Mouse (Mus musculus) urinary bladder, postnatal 10 days (tissue): ENCODE data around the gene Copz2.
"Not testable (repeated sequence)": the region's sequence is repeated elsewhere in the genome, so short reads cannot be mapped to it uniquely, and the experiment has no call there.

ENCODE experiments used
- DNase-seq: peaks from one replicate; pipeline ENCODE4 v3.0.0; 2022; ENCODE audit warnings: low spot score

Copz2 gene

GRCm38 (mm10) chr11:96828881-96829280 is 20.8 kb upstream of the Copz2 start:
- DNase-seq: no peak

GRCm38 (mm10) chr11:96829403-96829812 is 20.3 kb upstream of the Copz2 start:
- peak; percentile 61 for DNase-seq

DNA sequence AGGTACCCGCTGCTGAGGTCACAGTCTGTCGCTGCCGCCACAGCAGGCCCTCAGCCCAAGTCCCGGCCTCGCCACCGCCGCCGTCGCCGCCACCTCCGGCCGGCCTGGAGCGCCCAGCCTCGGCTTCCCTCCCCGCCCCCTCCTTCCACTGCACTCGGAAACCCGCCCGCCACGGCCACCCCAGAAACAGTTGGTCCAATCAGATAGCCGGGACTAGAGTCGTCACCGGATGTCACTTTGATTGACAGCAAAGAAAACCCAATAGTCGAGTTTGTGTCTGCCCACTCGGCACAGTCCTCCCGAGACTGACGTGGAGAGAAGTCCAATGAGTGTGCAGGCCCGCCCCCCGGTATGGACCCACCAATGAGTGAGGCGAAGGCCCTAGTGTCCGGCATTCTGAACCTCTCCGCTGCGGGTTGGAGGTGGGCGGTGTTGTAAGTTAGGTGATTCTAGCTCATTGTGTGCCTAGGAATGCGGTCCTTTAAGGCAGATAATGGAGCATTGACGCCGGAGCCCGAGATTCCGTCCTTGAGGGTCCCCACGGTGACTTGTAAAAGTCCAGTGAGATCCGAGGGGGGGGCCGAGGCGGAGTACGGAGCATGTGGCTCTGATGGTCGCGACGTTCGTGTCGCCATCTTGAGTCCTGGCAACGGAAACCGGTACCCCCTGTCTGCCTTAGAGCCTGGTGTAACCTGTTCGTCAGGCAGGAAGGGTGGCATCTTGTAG is 19.7 kb upstream of the Copz2 start, which contains the start of gene Nfe2l1:
TSS of gene Nfe2l1 (minus strand) at position 156 of the 726 bp plus-strand sequence.
- peak; percentile 88 for DNase-seq

DNA sequence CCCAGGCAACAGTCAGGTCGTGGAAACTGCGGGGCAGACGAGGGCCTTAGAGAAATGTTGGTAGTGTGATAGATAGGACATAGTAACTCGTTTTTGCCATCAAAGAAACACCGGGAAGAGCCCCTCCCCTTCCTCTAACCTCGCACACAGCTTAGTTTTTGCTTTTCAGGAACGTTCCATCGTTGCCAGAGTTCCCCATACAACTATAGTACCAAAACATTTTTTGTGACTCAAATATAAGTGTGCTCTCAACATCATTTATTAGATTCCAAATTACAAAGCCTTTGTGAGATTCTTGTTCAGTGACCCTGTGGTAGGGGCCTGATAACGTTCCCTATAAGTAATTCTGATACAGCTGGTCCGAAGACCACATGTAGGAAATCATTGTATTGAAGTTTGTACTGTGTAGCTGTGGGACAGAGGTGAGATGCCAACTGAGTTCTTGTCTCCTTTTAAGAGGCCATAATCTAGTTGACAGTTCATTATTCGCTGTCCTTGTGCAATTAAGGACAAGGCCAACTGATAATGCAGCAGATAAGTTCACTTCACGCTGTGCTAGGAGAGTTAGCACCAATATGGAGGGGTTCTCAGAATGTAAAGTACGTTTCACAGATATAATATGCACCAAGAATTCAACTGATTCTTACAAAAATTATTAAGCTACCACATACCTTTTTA is 19.0 kb upstream of the Copz2 start:
- no peak for DNase-seq

DNA sequence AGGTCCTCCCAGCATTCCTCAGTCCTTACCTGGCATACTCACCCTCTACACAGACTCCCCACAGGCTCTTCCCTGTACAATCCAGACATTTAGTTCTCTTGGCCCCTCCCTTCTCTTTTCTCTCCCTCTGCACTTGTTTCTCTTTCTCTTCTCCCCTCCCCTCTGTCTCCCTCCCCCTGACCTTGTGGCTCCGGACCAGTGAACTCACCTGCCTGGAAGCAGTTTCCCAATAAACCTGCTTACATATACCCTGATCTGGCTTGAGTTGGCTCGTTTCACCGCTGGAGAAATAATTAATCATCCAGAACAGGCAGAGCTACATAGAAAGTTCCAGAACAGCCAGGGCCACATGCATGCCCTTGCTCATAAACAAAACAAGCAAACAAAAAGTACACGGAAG is 18.2 kb upstream of the Copz2 start:
- no peak for DNase-seq

- no peak for DNase-seq
Measured at GRCm38 (mm10) chr11:96832541-96832940, 17.1 kb upstream of the Copz2 start.

DNA sequence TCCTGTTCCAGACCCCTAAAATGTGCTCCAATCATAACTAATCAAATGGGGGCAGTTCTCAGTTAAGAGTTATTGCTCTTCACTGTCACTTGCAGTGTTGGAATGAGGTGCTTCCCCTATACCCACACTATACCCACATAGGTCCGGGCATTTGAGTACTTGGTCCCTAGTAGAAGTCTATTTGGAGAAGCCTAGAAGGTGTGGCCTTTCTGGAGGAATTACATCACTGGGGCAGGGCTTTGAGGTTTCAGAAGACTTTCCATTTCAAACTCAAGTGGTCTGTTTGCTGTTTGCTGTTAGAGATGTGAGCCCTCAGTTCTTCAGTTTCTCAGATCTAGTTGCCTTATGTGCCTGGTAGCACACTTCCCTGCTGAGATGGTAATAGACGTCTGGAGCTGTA is 16.7 kb upstream of the Copz2 start:
- DNase-seq: no peak

- DNase-seq: no peak
Measured at GRCm38 (mm10) chr11:96834127-96834526, 15.5 kb upstream of the Copz2 start.

DNA sequence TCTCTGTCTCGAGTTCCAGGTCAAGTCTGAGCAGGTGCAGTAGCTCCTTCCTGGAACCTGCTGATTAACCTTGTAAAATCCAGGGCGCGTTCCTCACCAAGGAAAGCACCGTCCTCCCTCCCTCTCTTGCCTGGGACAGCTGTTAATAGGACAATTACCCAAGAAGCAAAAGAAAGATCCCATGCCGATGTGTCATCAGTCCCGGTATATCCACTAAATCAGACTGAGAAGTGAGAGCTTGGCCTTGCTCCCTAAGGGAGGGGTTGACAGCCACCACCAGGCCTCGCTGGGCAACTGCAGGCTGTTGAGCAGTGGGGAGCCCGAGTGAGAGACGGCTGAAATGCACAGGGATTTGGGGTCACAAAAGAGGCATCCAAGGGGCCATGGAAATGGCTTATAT is 12.4 kb upstream of the Copz2 start:
- DNase-seq: no peak

- no peak for DNase-seq
Measured at GRCm38 (mm10) chr11:96838341-96838740, 11.3 kb upstream of the Copz2 start.

GRCm38 (mm10) chr11:96839428-96839827 is 10.2 kb upstream of the Copz2 start:
- no peak for DNase-seq

DNA sequence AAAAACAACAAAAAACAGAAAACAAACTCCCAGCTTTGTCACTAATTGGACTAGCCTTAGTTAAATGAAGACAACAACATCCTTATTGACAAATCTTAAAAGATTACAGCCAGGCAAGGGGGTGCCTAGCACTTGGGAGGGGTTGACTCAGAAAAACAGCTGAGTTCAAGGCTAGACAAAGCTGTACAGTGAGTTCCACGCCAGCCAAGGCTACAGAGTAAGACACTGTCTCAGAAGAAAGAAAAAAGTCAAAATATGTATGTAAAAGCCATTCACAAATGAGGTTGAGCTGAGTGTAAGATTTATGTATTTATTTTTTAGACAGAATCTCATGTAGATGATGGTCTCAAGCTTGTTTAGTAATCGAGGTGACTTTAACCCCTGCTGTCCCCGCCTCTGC is 9.8 kb upstream of the Copz2 start:
- no peak for DNase-seq

GRCm38 (mm10) chr11:96840290-96840689 is 9.4 kb upstream of the Copz2 start:
- DNase-seq: no peak

DNA sequence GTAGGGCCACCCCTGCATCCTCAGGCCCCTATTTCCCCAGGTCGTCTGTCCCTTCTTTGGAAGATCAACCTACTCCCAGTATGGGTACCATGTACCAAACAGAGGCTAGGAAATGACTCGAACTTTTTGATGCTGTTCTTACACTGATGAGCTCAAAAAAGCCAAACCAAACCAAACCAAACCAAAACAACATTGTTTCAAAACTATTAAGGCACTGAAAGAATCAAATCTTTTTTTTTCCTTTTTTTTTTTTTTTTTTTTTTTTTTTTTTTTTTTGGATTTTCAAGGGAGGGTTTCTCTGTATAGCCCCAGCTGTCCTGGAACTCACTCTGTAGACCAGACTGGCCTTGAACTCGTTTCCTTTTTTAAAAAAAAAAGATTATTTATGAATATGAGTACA is 6.0 kb upstream of the Copz2 start:
- no peak for DNase-seq

DNA sequence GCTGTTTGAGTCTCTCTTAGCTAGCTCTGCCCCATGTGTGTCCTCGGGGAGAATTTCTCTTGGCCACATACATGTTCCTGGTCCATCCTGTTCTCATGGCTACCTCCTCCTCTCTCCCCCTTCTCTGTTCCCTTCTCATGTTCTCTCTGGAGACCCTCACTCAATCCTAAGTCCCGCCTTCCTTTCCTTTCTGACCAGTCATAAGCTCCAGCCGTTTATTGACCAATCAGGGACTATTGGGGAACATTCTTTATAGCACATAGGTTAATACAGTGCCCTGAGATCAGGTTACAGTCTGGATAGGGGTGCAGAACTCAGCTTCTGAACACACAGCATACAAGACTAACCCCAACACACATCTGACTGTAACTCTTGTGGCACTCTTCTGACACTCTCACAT is 2.4 kb upstream of the Copz2 start:
- no peak for DNase-seq

GRCm38 (mm10) chr11:96848694-96849093 is 976 bp upstream of the Copz2 start:
- no peak for DNase-seq

GRCm38 (mm10) chr11:96849145-96849544 is 525 bp upstream of the Copz2 start:
- DNase-seq: not testable (repeated sequence)

DNA sequence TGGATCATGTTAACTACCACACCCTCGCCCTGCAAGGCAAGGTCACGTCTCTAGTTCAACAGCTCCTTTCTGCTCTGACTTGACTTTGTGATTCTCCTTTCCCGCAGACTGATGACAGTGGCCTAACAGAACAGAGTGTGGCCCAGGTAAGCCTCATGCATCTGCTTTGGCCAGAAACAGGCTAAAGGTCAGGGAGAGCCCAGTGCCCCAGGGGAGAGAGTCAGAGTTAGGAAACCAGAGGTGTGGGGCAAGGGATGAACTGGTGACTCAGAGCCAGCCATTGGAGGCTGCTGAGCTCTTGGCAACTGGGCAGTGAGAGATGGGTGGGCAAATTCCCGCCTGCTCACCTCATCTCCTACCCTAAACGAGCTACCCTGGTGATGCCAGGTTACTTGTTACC is 7.8 kb downstream of the Copz2 start:
- no peak for DNase-seq

DNA sequence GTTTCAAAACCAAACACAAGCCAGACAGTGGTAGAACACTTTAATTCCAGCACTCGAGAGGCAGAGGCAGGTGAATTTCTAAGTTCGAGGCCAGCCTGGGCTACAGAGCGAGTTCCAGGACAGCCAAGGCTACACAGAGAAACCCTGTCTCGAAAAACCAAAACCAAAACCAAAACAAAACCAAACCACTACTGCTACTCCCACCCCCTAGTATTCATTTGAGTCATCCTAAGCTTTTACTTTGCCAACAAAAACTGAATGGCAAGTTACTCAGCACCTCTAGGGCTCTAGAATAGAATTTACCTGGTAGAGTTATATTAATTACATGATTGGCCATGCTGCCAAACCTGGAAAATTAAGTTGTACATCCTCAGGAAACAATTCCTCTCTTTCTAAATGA is 10.0 kb downstream of the Copz2 start:
- no peak for DNase-seq

- DNase-seq: peak; percentile 48
Measured at GRCm38 (mm10) chr11:96860564-96860963, 10.9 kb downstream of the Copz2 start.

DNA sequence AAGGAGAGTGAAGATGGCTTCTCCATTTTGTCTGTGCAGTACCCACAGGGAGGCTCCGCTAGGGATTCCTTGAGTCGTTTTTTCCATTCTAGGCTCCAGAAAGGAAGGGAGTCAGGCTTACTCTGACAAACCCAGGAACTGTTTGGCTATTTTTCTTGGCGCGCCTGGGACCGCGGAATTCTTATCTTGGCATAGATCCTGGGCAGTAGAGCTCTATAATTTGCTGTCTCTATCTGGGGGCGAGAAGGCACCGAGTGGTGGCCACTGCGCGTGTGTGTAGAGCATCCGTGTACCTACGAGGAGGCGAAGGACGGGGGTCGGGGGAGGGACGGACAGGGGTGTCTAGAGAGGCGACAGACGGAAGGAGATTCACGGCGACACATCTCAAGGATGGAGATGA is 11.8 kb downstream of the Copz2 start:
- no peak for DNase-seq

GRCm38 (mm10) chr11:96861878-96862289 is 12.2 kb downstream of the Copz2 start:
- DNase-seq: peak; percentile 86

DNA sequence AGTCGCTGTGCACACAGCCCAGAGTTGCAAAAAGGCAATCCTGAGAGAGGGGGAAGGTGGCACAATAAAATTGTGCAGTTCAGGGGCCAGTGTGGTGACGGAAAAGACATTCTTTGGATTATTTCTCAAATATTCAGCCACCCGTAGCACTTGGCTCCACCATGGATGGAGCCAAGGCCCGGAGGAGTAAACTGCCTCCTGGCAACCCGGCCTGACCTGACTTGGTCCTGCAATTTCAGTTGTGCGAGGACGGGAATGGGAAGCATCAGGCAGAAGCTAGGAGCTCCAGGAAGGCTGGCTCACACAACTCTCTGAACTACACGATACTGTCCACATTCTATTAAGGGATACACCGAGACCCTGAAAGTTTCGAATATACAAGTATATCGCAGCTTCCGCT is 12.9 kb downstream of the Copz2 start:
- no peak for DNase-seq
